Mouse (Mus musculus) thymus, postnatal 4 days (tissue): ENCODE measurements around the gene Rassf8.

ENCODE experiments used
- DNase-seq: peaks from one replicate; pipeline ENCODE4 v3.0.0; 2021

Rassf8 gene

DNA sequence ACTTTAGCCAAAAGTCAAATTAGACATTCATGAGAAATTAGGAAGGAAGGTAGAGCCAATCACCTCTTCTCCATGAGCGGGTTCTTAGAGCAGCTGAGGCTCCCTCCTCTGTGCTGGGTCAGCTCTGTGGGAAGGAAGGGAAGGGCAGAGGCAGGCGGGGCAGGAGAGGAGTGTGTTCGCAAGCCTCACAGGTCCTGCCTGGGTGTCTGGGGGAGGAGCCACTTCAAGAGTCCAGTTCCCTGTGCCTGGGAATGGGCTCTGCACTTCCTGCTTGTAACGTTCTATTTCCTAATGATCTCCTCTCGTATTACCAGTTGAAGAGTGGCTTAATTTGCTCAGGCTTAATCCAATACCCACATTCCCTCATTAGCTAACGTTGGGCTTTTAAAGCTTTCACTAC, 32.8 kb downstream of the Rassf8 start:
- no peak for DNase-seq

DNA sequence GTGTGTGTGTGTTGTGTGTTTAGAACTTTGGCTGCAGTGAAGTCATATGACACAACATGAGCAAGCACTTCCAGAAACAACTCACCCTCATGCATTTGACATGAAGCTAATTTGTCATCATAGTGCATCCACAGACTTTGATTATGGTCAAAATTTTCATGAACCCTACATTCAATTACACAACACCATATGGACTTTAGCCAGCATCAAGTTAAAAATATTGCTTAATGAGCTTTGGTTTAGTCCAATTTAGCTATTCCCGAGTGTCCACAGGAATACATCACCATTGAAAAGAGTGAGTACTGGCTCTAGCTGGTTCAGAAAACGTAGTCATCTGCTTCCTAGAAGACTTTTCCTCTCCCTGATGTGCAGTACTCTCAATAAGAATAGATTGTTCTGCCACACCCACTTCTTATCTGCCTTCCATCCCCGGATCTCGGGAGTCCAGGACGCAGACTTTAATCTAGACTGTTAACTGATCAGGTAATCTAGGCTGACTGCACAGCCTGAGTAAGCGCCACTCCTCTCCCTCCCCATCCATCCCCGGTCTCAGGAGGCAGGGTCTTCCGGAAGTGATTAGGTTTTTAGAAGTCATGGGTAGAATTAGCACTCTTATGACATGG, 33.7 kb downstream of the Rassf8 start:
- no peak for DNase-seq

DNA sequence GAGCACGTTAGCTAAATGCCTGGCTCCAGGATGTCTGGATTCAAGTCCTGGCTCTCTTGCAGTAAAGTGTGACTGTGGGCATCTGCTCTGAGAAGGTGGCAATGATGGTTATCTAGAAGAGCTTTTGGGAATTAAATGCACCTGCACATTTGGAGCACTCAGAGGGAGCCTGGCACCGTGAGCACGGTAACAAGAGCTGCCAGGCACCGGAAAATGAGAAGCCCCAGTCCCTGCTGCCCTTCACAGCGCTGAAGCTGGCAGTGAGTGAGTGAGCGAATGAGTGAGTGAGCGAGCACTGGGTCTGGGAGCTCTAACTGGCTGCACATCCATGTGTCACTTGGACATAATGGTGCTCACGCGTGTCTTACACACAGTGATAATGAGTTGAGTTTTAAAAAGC, 34.7 kb downstream of the Rassf8 start:
- no peak for DNase-seq

DNA sequence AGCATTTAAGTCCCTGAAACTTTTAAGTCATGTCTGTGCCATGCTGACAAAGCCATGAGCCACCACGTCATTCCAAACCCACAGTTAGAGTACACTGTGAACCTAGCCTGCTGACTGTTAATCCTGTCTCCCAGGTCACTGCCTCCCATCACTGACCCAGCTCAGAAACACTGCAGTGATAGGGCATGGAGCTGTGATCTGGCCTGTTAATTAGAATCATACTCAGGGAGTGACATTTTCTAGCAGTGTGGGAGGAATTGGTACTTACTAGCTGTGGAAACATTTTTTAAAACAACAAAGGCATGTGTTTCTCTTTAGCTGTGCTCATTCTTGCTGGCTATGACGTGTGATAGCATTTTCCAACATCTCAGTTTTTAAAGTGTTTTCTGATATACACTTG, 35.4 kb downstream of the Rassf8 start:
- DNase-seq = no peak

DNA sequence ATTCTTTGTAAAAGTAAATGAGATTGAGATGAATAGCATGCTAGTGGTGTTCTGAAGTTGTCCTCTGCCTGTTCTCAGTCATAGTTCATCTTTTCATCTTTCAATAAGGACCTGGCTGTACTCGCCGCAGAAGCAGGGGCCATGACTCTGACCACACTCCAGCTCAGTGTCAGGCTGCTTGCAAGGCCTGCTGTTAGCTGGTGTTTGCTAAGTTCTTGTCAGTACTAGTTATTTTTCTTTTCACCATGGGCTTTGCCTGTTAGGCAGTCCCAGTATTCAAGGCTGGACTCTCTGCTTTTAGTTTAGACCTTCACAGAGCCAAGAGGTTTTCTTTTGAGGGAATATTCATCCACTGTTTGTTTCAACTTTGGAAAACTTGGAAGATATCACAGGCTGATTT, 40.8 kb downstream of the Rassf8 start:
- DNase-seq = no peak

DNA sequence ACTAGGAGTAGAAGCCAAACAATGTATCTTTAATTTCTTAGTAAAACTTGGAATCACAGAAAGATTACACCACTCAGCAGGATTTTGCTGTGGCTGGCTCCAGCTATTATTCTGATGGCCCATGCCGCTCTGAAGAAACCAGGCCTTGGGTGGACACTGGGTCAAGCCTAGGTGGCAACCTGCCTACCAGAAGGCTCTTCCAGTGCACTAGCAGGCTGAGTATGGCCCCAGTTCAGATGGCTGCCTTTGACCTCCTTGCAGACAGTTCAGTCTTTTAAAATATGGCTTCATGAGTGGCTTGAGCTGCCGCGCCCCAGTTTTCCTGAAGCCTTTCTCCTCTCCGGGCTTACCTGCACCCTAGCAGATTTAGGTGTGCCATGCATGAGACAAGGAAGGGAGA, 43.2 kb downstream of the Rassf8 start:
- DNase-seq = no peak

DNA sequence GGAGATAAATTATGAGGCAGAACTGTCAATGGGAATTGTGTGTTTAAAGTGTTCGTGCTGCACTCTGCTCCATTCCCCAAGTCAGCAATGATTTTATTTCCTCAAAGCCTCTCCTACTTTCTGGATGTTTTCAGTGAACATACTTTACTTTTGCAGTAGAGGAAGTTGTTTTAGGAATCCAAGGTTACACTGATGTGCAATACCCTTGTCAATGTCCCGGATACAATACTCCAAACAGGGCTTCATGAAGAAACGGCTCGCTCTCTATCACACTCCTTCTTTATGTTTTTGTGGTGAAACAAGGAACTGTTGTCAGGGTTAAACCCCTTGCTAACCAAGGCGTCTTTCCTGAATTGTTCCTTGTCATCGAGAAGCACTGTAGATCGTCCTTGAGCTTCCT, 45.8 kb downstream of the Rassf8 start:
- no peak for DNase-seq

DNA sequence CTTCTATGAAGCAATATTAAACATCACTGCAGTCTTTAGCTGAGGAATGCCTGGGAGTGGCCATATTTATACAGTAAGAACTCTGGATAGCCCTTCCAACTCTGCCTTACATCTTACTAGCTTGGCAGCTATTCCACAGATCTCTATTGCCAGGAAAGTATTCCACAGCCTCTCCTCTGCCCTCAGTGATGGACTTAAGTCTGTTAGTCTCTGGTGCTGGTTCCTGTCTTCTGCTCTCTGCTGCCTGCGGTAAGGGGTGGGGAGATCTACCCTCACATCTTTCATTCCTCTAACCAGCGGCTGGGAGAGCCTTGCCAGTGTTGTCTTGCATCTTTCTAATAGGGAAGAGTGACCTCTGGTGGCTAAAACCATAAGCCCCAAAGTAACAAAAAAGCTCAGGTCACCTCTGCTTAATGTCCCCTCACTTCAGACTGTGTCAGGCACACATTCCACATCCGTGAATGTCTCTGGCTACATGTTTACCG, 46.6 kb downstream of the Rassf8 start:
- DNase-seq = peak; percentile 42

DNA sequence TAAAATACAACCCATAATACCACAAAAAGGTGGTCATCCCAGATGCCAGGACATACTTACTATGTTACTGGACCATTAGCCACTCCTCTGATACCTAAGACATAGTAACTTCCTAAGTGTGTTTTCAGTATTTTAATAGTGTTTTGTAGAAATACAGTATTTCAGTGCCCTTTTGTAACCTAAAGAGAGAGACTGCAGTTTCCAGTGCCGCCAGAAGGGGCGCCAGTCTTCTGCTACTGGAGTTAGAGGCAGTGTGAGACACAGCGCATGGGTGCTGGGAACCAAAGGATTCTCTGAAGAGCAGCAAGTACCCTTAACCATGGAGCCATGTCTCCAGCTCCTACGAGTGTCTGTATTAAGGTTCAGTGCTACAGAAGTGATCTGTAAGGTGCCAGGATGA, 48.1 kb downstream of the Rassf8 start:
- peak; percentile 67 for DNase-seq

DNA sequence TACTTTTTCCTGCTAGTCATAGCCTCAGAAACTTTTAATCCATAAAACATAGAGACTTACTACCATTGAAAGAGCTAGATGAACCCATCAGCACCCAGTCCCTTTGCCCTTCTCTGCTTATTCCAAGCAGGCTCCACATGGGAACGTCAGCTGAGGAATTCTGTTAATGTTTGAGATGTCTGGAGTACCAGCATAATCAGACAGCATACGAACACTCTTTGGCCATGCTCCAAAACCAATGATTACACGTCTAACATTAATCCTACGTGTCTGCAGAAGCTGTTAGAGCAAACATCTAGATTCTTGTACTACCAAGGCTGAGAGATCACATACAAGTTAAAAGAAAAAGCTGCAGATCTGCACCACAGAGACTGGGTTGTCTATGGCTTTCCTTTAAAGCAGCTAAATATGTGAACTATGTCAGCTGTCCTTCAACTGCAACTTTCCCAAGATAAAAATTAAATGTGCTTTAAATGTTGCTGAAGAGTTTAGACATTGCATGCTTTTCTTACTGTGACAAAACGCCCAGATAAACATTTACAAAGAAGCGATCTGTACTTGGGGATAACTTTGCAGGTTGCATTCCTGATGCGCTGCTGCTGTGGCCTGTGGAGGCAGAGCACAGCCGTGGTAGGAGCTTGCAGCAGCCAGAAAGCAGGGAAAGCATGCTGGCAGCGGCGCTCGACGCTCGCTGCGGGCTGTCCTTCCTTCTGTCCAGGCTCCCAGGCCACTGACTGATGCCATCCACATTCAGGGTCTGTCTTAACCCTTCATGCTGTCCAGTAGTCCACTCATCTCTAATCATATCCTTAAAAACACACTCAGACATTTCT, 49.9 kb downstream of the Rassf8 start:
- DNase-seq = no peak

DNA sequence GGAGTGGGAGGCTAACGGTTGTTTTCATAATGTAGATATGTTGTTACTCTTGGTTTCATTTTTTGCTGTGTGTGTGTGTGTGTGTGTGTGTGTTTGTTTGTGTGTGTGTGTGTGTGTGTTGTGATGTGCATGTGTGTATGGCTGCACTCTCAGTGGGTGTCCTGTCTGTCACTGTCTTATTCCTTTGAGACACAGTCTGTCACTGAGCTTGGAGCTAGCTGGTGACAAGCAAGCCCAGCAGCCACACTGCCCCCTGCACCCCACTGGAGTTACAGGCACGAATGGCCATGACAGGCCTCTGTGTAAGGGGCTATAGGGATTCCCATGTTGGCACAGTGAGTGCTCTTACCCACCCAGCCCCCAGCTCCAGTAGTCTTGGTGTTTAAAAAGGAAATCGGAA, 51.1 kb downstream of the Rassf8 start:
- DNase-seq = no peak

DNA sequence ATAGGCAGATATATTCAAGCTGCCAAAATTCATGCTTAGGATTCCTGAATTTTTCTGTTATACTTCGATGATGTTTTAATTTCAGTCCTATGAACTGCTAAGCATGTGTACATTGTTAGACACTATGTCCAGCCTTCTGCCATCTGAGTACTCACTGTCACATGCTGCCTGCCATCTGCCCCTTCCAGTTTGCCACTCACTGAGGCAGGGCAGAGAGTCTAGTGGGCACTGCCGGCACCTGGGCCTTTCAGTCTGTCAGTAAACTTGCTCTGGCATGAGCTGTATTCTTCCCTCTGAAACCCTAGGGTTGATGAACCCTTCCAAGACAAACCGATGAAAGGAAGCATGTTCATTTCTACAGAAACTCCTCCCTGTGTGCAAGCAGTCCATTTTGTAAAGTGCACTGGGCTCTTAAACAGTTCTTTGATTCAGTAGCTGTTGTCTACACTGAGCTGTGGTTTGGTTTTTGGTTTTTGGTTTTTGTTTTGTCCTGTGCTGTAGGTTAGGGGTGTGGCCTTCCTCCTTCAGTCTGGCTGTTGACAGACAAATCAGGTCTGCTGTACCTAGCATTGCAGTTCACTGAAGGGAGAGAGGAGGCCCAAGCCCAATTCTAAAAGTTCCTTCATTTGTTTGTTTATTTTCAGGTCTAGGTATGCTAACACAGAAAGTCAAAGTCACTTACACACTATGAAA, 55.4 kb downstream of the Rassf8 start:
- DNase-seq = no peak

DNA sequence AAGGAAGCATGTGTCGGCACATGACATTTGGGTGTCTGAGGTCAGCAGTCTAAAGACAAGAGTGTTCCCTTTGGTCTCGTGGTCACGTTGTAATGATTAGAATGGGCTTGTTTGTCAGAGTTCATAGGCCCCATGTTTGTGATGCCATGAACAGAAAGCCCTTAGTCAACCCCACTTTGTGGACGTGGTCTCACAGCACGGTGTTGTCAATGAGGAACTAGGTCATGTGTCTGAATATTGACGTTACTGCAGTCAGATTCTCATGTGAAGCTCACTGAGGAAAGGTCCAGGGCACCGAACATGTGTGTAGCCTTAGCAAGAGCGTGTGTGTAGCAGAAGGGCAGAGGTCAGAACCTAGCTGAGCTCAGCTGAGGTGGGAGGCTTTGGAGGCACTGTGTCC, 56.3 kb downstream of the Rassf8 start:
- no peak for DNase-seq

DNA sequence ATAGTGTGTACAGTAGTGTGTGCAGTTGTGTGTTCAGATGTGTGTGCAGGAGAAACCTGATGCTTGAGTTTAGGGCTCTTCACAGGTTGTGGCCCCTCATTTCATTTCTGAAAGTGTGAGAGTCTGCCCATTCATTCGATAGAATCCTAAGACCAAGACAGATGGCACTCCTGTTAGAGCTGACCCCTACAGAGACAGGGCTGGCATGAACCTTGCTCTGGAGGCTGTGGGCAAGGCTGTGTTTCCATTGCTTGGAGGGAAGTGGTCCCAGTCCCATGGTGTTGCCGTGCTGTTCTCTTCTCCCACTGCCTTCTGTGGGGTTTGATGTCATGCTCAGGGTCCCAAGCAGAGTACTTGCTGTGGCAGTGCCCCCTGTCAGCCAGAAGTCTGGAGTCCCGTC, 57.7 kb downstream of the Rassf8 start:
- DNase-seq = no peak

DNA sequence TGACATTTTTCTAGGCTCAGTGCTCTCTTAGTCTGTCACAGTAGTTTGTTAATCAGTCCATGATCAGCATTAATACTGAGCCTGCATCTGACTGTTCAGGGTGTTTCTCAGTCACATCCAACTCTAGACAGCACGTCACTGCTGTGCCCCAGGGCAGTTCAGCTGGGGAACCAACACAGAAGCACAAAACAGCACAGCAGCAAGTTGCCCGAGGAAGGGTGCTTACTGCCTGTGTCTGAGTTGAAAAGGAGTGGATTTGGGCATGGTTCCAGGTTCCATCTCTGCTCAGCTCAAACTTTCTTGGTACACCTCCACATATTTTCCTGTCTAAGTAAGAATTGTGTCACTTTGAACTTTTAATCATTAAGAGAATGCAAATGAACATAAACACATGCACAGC, 60.2 kb downstream of the Rassf8 start:
- DNase-seq = no peak

DNA sequence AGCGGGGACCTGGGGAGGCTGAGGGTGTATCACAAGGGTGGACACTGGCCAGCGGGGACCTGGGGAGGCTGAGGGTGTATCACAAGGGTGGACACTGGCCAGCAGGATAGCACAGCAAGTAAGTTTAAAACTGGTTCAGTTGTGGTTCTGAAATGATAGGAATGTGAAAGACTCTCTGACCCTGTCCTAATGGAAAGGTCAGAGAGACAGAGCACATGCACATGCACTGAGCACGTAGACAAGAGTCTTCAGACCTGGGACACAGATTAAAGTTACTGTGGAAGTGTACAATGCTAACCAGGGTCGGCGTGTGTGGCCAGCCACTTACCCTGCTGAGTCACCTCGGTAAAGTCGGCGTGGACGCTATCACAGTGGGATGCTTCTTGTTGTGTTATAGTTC, 61.4 kb downstream of the Rassf8 start:
- no peak for DNase-seq

DNA sequence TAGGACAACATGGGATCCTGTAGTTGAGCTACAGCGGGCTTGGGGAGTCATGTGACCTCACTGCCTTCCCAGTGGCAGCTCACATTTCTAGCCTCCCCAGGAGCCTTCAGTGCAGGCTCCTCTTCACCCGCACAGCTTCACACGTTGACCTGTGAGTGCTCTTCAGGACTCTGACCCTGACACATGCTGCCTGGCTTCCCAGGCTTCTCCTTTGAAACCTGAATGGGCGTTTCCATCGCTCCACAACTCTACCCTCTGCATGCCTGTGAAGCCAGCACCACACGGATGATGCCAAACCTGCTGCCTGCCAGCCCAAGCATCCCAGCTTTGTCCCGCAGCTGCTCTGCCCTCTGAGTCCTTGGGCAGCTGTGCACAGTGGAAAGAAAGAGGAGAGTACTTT, 63.0 kb downstream of the Rassf8 start:
- DNase-seq = no peak

DNA sequence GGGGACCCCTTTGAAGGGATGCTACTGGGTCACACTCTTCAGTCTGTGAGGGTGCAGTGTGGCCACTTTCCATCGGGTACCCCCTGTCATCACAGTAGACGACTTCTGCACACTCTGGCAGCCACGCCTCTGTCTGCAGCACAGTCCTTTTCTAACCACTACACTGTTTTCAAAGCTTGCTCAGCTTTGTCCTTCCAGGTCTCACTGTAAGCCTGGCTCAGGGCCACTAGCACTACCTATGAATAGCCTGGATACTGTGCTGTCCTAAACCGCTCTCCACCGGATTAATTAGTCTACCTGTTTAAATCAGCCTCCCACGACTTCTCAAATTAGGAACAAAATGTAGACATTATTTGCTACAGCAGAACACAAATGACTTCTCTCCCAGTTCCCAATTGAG, 63.5 kb downstream of the Rassf8 start:
- no peak for DNase-seq

DNA sequence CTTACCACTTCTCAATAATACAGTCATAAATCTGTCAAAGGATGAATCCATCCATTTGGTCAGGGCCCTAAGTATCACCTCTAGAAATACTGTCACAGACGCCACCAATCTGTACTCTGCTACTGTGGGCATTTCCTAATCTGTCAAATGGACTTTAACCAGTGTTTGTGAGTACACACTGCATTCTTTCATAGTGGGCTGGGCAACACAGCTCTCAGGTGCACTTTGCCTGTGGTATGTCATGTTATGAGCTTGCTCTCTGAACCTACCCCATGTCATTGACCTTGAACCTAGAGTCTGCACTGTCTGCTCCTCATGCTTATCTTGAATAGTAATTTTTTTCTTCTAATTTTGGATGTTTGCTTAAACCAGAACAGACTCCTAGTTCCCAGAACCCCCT, 64.6 kb downstream of the Rassf8 start:
- no peak for DNase-seq

DNA sequence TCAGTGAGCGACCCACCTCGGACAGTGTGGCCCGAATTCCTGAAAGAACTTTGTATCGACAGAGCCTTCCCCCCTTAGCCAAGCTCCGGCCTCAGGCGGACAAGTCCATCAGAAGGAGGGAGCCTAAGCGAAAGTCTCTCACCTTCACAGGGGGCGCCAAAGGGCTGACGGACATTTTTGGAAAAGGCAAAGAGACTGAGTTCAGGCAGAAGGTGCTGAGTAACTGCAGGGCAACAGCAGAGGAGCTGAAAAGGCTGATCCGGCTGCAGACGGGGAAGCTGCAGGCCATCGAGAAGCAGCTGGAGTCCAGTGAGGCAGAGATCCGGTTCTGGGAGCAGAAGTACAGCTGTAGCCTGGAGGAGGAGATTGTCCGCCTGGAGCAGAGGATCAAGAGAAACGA, 68.7 kb downstream of the Rassf8 start:
- peak; percentile 29 for DNase-seq

DNA sequence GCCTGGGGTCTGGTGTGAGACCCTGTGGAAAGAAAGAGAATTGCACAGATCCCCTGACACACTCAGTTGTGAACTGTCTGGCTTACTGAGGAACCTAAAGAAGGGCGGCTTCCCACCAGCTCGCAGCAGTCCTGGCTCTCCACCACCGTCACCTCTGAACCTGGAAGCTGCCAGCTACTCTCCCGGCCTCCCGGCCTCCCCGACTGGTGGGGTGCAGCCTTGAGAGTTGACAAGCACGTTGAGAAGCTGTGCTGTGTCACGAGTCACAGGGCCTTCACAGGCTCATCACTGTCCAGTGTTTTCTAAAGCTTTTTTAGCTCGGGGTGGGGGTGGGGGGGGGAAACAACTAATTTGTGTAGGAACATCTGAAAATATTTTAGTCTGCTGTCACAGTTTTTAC, 72.6 kb downstream of the Rassf8 start:
- DNase-seq = no peak

DNA sequence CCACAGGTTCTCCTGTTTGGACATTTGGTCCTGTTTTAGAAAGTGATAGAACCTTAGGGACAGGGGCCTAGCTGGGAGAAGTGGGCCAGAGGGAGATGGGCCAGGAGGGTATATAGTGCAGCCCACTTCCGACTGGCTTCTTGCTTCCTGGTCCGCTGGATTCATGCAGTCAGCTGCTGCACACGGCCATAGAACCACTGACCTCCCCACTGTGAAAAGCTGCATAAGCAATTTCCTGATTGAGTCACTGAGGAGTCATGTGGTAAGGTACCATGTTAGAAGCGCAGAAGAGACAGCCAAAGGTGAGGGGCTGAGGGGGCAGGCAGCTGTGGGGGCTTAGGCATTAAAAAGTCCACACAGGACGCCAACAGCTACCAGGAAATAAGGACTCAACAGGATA, 75.7 kb downstream of the Rassf8 start:
- DNase-seq = no peak

DNA sequence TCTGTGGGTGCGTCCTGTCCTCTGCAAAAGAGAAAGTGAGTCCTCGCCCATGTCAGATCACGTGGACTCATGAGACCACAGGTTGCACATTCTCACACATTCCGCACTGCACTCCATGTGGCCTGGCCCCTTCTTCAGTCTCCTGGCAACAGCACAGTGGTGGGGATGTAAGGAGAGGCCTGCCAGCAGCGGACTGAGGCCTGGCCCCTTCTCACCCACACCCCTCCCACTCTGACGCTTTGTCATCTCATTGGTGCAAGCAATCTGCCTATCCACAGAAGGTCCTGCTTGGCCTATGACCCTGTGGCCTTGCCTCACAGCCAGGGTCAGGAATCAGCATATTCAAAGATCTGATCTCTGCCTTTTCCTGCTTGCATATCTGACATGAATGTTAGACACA, 76.6 kb downstream of the Rassf8 start:
- no peak for DNase-seq

DNA sequence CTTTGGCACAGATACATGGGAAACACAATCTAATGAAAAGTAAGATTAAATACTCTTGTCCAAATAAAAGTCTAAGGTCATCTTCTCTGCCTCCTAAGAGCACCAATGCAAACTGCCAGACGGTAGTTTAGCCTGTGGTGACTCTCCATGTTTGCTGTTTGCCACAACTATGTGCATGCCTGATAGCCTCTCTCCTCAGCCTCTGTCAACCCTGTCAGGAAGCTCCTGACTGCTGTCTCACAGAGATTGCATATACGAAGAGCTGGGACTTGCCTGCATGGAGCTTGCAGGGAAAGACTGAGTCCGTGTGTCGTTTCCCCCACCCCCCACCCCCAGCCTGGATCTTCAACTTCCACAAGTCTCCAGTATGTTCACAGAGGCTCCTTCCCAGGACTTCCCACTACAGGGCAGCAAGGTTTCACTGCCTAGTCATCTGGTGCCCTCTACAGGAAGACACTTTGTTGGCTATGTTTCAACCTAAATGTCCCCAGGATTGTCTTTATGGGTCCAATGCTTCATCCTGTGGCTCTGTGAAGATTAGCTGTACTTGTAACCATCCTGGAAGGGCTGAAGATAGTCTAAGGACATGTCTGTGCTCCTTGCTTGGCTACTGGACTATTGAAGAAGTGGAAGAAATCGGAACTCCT, 77.2 kb downstream of the Rassf8 start:
- no peak for DNase-seq
